Mouse (Mus musculus) left cerebral cortex, postnatal 4 days (tissue): ENCODE results near the gene Cramp1l. TPM values are rescaled to one million over a fixed set of nuclear protein-coding genes. Genes with fewer than 3 reads are reported as not detected.
A peak's percentile ranks its signal among the peaks of the same experiment; 100 is the strongest.

Experiments used
- DNase-seq: peaks from one replicate; pipeline ENCODE4 v3.0.0-alpha.2; 2022
- intact Hi-C: fragments of 180-260 bp; cut with DNase I; formaldehyde crosslinking; loops from one replicate; pipeline ENCODE4 v1.15.1; 2025
- total RNA-seq, 2 experiments: library from RNA; stranded (reverse); gene quantifications; 2 replicates each; pipeline ENCODE4 v1.2.3; 2021

Cramp1l gene
- 10 to 100 TPM; 27.7 to 29.0 TPM for total RNA-seq

GRCm38 (mm10) chr17:25015655-25016291 is at the start of gene Cramp1l, which contains the start of gene Ift140:
Gene Cramp1l, minus strand, starts transcription at chr17:25015788.
Gene Ift140, plus strand, starts transcription at chr17:25016085.
- intact Hi-C loops = loop anchor here (5.0 kb wide), 1 partner anchor 257 kb away; the partner anchor contains the start of gene Ube2i

GRCm38 (mm10) chr17:25065189-25065588 is 49.6 kb upstream of the Cramp1l start:
- intact Hi-C loops = no loop called here
- DNase-seq = no peak

More at GRCm38 (mm10) chr17:25015655-25016291, at the start of gene Cramp1l, which contains the start of gene Ift140:
- DNase-seq = peak; percentile 99

GRCm38 (mm10) chr17:25064351-25064750 is 48.8 kb upstream of the Cramp1l start:
- intact Hi-C loops = no loop called here
- DNase-seq = no peak

- peak; percentile 56 for DNase-seq
- intact Hi-C loops = no loop called here
These were observed 48.3 kb upstream of the Cramp1l start for GRCm38 (mm10) chr17:25063872-25064271.

- intact Hi-C loops = no loop called here
- peak; percentile 36 for DNase-seq
These were observed 47.7 kb upstream of the Cramp1l start for GRCm38 (mm10) chr17:25063261-25063660.

GRCm38 (mm10) chr17:25057041-25057440 is 41.5 kb upstream of the Cramp1l start:
- DNase-seq = no peak
- intact Hi-C loops = no loop called here

- no peak for DNase-seq
- intact Hi-C loops = no loop called here
These were observed 37.7 kb upstream of the Cramp1l start for GRCm38 (mm10) chr17:25053274-25053673.

GRCm38 (mm10) chr17:25047143-25047542 is 31.6 kb upstream of the Cramp1l start:
- intact Hi-C loops = no loop called here
- DNase-seq = no peak

GRCm38 (mm10) chr17:25045281-25045680 is 29.7 kb upstream of the Cramp1l start:
- no peak for DNase-seq
- intact Hi-C loops = no loop called here

GRCm38 (mm10) chr17:25044879-25045278 is 29.3 kb upstream of the Cramp1l start:
- intact Hi-C loops = no loop called here
- DNase-seq = no peak

- DNase-seq = peak; percentile 34
- intact Hi-C loops = no loop called here
These were observed 20.6 kb upstream of the Cramp1l start for GRCm38 (mm10) chr17:25036183-25036582.

GRCm38 (mm10) chr17:25016292-25017132 is 924 bp upstream of the Cramp1l start:
- intact Hi-C loops = loop anchor here (5.0 kb wide), 1 partner anchor 256 kb away; the partner anchor contains the start of gene Ube2i

GRCm38 (mm10) chr17:25014841-25015570 is 582 bp downstream of the Cramp1l start:
- intact Hi-C loops = loop anchor here (5.0 kb wide), 1 partner anchor 257 kb away; the partner anchor contains the start of gene Ube2i
- peak; percentile 40 for DNase-seq

More at GRCm38 (mm10) chr17:25016292-25017132, 924 bp upstream of the Cramp1l start:
- peak; percentile 71 for DNase-seq

- DNase-seq = peak; percentile 15
- intact Hi-C loops = no loop called here
These were observed 1.7 kb downstream of the Cramp1l start for GRCm38 (mm10) chr17:25013606-25014501.

- DNase-seq = no peak
- intact Hi-C loops = no loop called here
These were observed 8.1 kb downstream of the Cramp1l start for GRCm38 (mm10) chr17:25007480-25007879.

- DNase-seq = no peak
- intact Hi-C loops = no loop called here
These were observed 10.5 kb downstream of the Cramp1l start for GRCm38 (mm10) chr17:25005102-25005501.

- DNase-seq = no peak
- intact Hi-C loops = no loop called here
These were observed 20.9 kb downstream of the Cramp1l start for GRCm38 (mm10) chr17:24994721-24995120.

- no peak for DNase-seq
- intact Hi-C loops = no loop called here
These were observed 28.4 kb downstream of the Cramp1l start for GRCm38 (mm10) chr17:24987221-24987620.

- intact Hi-C loops = no loop called here
- no peak for DNase-seq
These were observed 54.5 kb downstream of the Cramp1l start for GRCm38 (mm10) chr17:24960852-24961715.
